Mouse (Mus musculus) CH12.LX (cell line): ENCODE measurements around the gene Arrdc1. TPM values are rescaled to one million over a fixed set of nuclear protein-coding genes. Genes with fewer than 3 reads are reported as not detected.

Source experiments
- DNase-seq: peaks from one replicate; pipeline ENCODE4 v3.0.0-alpha.2; 2013; ENCODE audit errors: extremely low read depth
- H3K27ac ChIP-seq: 2 replicates; pipeline ENCODE4 v1.5.1; 2012; ENCODE audit warnings: low read depth, mild to moderate bottlenecking, control low read depth, moderate library complexity; ENCODE audit not compliant: insufficient read depth
- H3K27me3 ChIP-seq: replicated peaks from 2 replicates; pipeline ENCODE3; 2012; ENCODE audit warnings: inconsistent platforms
- H3K36me3 ChIP-seq, 2 experiments: replicated peaks in 1 of 2; 2 replicates each; pipeline versions ENCODE3 to v1.6.1; 2012; ENCODE audit warnings: inconsistent platforms in 1 of 2, low read length in 1 of 2, mild to moderate bottlenecking in 1 of 2, mixed read lengths in 1 of 2, moderate library complexity in 1 of 2; ENCODE audit not compliant: control insufficient read depth in 1 of 2, insufficient read depth in 1 of 2
- H3K4me1 ChIP-seq, 2 experiments: 2 replicates each; pipeline ENCODE4 v1.6.1; 2012; ENCODE audit warnings: inconsistent platforms in 1 of 2, moderate library complexity in 1 of 2; ENCODE audit not compliant: insufficient read depth in 2 of 2, control insufficient read depth in 1 of 2
- H3K4me2 ChIP-seq: 2 replicates; pipeline ENCODE4 v1.6.1; 2012; ENCODE audit warnings: low read depth, mild to moderate bottlenecking, control low read depth; ENCODE audit not compliant: poor library complexity, insufficient read depth, severe bottlenecking
- H3K4me3 ChIP-seq, 3 experiments: fragments of 150-350 bp in 1 of 3; sonication (generic) in 1 of 3; replicated peaks in 1 of 3; 2 replicates each; pipeline versions ENCODE3 to v1.5.1; 2011 to 2012; ENCODE audit warnings: low read depth in 2 of 3, low read length in 2 of 3, mild to moderate bottlenecking in 2 of 3, moderate library complexity in 2 of 3, control low read depth in 1 of 3, improper control_type of control experiment in 1 of 3, inconsistent platforms in 1 of 3, mixed read lengths in 1 of 3; ENCODE audit not compliant: poor library complexity in 1 of 3
- H3K79me2 ChIP-seq: replicated peaks from 2 replicates; pipeline ENCODE4 v1.6.1; 2012; ENCODE audit warnings: mild to moderate bottlenecking, moderate library complexity; ENCODE audit not compliant: control insufficient read depth, poor library complexity, insufficient read depth, severe bottlenecking; ENCODE audit errors: extremely low read depth
- H3K9ac ChIP-seq: 2 replicates; pipeline ENCODE4 v1.6.1; 2012; ENCODE audit warnings: low read depth, mild to moderate bottlenecking, control low read depth, moderate library complexity; ENCODE audit not compliant: insufficient read depth
- H3K9me3 ChIP-seq: replicated peaks from 2 replicates; pipeline ENCODE3; 2012; ENCODE audit warnings: low read length, inconsistent platforms, mixed read lengths
- BHLHE40 ChIP-seq: IDR thresholded peaks from 2 replicates; pipeline ENCODE4 v1.6.1; 2011; ENCODE audit warnings: mild to moderate bottlenecking, low read depth, low read length, improper control_type of control experiment
- CHD1 ChIP-seq: IDR thresholded peaks from 2 replicates; pipeline ENCODE4 v1.6.1; 2012; ENCODE audit warnings: low read depth, low read length, improper control_type of control experiment, inconsistent platforms
- CHD2 ChIP-seq: IDR thresholded peaks from 2 replicates; pipeline ENCODE4 v1.6.1; 2011; ENCODE audit warnings: low read length, improper control_type of control experiment
- E2F4 ChIP-seq: IDR thresholded peaks from 2 replicates; pipeline ENCODE4 v1.6.1; 2011; ENCODE audit warnings: low read depth, low read length, improper control_type of control experiment; ENCODE audit not compliant: insufficient replicate concordance
- ELF1 ChIP-seq: IDR thresholded peaks from 2 replicates; pipeline ENCODE4 v1.6.1; 2014; ENCODE audit warnings: low read depth, mild to moderate bottlenecking, inconsistent platforms, low read length, improper control_type of control experiment
- EP300 ChIP-seq: IDR thresholded peaks from 2 replicates; pipeline ENCODE4 v1.6.1; 2011; ENCODE audit warnings: low read length, improper control_type of control experiment
- GABPA ChIP-seq: IDR thresholded peaks from 2 replicates; pipeline ENCODE4 v1.6.1; 2012; ENCODE audit warnings: low read depth, low read length, improper control_type of control experiment, inconsistent platforms; ENCODE audit not compliant: insufficient replicate concordance
- HCFC1 ChIP-seq: IDR thresholded peaks from 2 replicates; pipeline ENCODE4 v1.6.1; 2012; ENCODE audit warnings: low read depth, mild to moderate bottlenecking, inconsistent platforms, low read length, improper control_type of control experiment
- JUND ChIP-seq: conservative IDR thresholded peaks from 2 replicates; pipeline ENCODE4 v1.6.1; 2011; ENCODE audit warnings: low read depth, low read length, improper control_type of control experiment
- KAT2A ChIP-seq: IDR thresholded peaks from 2 replicates; pipeline ENCODE4 v1.6.1; 2012; ENCODE audit warnings: low read length, improper control_type of control experiment, inconsistent platforms; ENCODE audit not compliant: insufficient replicate concordance
- MAFK ChIP-seq: IDR thresholded peaks from 2 replicates; pipeline ENCODE4 v1.6.1; 2011; ENCODE audit warnings: low read length, improper control_type of control experiment; ENCODE audit not compliant: insufficient replicate concordance
- MAX ChIP-seq: IDR thresholded peaks from 2 replicates; pipeline ENCODE4 v1.6.1; 2011; ENCODE audit warnings: low read length, improper control_type of control experiment
- MAZ ChIP-seq: IDR thresholded peaks from 2 replicates; pipeline ENCODE4 v1.6.1; 2012; ENCODE audit warnings: low read depth, mild to moderate bottlenecking, inconsistent platforms, low read length, improper control_type of control experiment, moderate library complexity
- MEF2A ChIP-seq: IDR thresholded peaks from 2 replicates; pipeline ENCODE4 v1.6.1; 2014; ENCODE audit warnings: low read depth, mild to moderate bottlenecking, inconsistent platforms, low read length, improper control_type of control experiment, borderline replicate concordance
- MXI1 ChIP-seq: IDR thresholded peaks from 2 replicates; pipeline ENCODE4 v1.6.1; 2011; ENCODE audit warnings: mild to moderate bottlenecking, low read depth, low read length, improper control_type of control experiment
- MYC ChIP-seq: IDR thresholded peaks from 2 replicates; pipeline ENCODE4 v1.6.1; 2011; ENCODE audit warnings: low read depth, mild to moderate bottlenecking, improper control_type of control experiment, low read length
- NELFE ChIP-seq: IDR thresholded peaks from 2 replicates; pipeline ENCODE4 v1.6.1; 2011; ENCODE audit warnings: low read depth, low read length, improper control_type of control experiment
- NRF1 ChIP-seq: IDR thresholded peaks from 2 replicates; pipeline ENCODE4 v1.6.1; 2014; ENCODE audit warnings: low read depth, mild to moderate bottlenecking, inconsistent platforms, low read length, improper control_type of control experiment, moderate library complexity
- POLR2A ChIP-seq: IDR thresholded peaks from 2 replicates; pipeline ENCODE4 v1.6.1; 2011; ENCODE audit warnings: low read depth, mild to moderate bottlenecking, improper control_type of control experiment, low read length
- RAD21 ChIP-seq: IDR thresholded peaks from 2 replicates; pipeline ENCODE4 v1.6.1; 2011; ENCODE audit warnings: low read depth, mild to moderate bottlenecking, low read length, improper control_type of control experiment, moderate library complexity
- SIN3A ChIP-seq: IDR thresholded peaks from 2 replicates; pipeline ENCODE4 v1.6.1; 2012; ENCODE audit warnings: low read length, improper control_type of control experiment, inconsistent platforms
- TBP ChIP-seq: conservative IDR thresholded peaks from 2 replicates; pipeline ENCODE4 v1.6.1; 2011; ENCODE audit warnings: low read depth, low read length, improper control_type of control experiment
- TCF12 ChIP-seq: IDR thresholded peaks from 2 replicates; pipeline ENCODE4 v1.6.1; 2014; ENCODE audit warnings: low read depth, mild to moderate bottlenecking, inconsistent platforms, low read length, improper control_type of control experiment
- UBTF ChIP-seq: IDR thresholded peaks from 2 replicates; pipeline ENCODE4 v1.6.1; 2012; ENCODE audit warnings: low read depth, mild to moderate bottlenecking, inconsistent platforms, low read length, improper control_type of control experiment, moderate library complexity
- USF1 ChIP-seq: IDR thresholded peaks from 2 replicates; pipeline ENCODE4 v1.6.1; 2014; ENCODE audit warnings: low read depth, mild to moderate bottlenecking, inconsistent platforms, low read length, improper control_type of control experiment
- USF2 ChIP-seq: conservative IDR thresholded peaks from 2 replicates; pipeline ENCODE4 v1.6.1; 2011; ENCODE audit warnings: low read depth, low read length, improper control_type of control experiment
- ZKSCAN1 ChIP-seq: IDR thresholded peaks from 2 replicates; pipeline ENCODE4 v1.6.1; 2012; ENCODE audit warnings: low read depth, inconsistent platforms, low read length, improper control_type of control experiment, borderline replicate concordance
- ZMIZ1 ChIP-seq: IDR thresholded peaks from 2 replicates; pipeline ENCODE4 v1.6.1; 2012; ENCODE audit warnings: low read depth, mild to moderate bottlenecking, inconsistent platforms, low read length, improper control_type of control experiment
- ZNF384 ChIP-seq: IDR thresholded peaks from 2 replicates; pipeline ENCODE4 v1.6.1; 2012; ENCODE audit warnings: low read depth, low read length, improper control_type of control experiment, inconsistent platforms
- dilution Hi-C: fragments of 300-500 bp; cut with MboI; formaldehyde crosslinking; loops from 2 replicates; pipeline ENCODE4 v1.14.3; 2020; ENCODE audit warnings: low sequenced_read_pairs; ENCODE audit not compliant: extremely low pct_unique_long_range_greater_than_20kb, extremely low pct_ligation_motif_present
- in situ Hi-C: fragments of 300-500 bp; cut with MboI; formaldehyde crosslinking; loops from 3 replicates; pipeline ENCODE4 v1.14.3; 2019; ENCODE audit warnings: low sequenced_read_pairs, low pct_ligation_motif_present, low pct_unique_long_range_greater_than_20kb, mixed read lengths
- polyA plus RNA-seq: library from polyadenylated mRNA; unstranded; fragments of >175 nt; gene quantifications from 2 replicates; pipeline ENCODE4 v1.2.1, GENCODE M21; 2012; ENCODE audit warnings: low read depth; ENCODE audit not compliant: insufficient read length
- total RNA-seq, 2 experiments: library from RNA; depleted of rRNA; stranded (reverse); fragments of 300-350 nt in 1 of 2; fragments of >200 nt in 1 of 2; gene quantifications; 2 replicates each; pipeline ENCODE4 v1.2.3; 2012 to 2014

Arrdc1 gene
- total and polyA plus RNA-seq, 3 experiments: 24.6 to 32.8 (median 31.5) TPM

DNA sequence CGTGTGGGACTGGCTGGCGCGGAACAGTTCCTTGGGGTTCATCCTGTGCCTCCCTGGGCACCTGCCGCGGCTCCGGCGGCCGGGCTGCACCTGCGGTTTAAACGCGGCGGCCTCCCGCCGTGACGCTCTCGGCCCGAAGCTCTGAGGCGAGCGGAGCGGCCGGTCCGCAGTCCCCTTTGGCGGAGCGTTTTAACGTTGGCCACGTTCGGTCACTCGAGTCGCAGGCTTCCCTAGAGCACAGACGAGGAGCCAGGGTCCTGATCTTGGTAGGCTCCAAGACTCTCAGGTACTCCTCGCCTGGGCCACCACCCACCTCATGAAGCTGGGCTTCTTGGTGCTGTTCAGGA is 15.1 kb upstream of the Arrdc1 start:
- dilution Hi-C loops (no loop called here), in situ Hi-C loops (no loop called here)
- peaks cover 27 to 36% of the 10 kb centered on the region in 2 experiments for H3K36me3 ChIP-seq
- peak overlapping the region; percentile 73 for H3K4me2 ChIP-seq
- no peaks in the 10 kb centered on the region for H3K9me3 ChIP-seq
- no peak for DNase-seq
- peak overlapping the region; percentile 91 for H3K9ac ChIP-seq
- H3K79me2 ChIP-seq: peaks cover 22% of the 10 kb centered on the region
- TF ChIP-seq E2F4 (no peak), TCF12 (no peak), ZNF384 (no peak), HCFC1 (no peak), ELF1 (no peak), POLR2A (no peak), RAD21 (no peak), MAX (no peak), MYC (no peak), CHD2 (no peak), SIN3A (peak; percentile 1; the same call in 1 of the 2 replicates), KAT2A (no peak), USF1 (no peak), EP300 (no peak), CHD1 (no peak), UBTF (peak; percentile 61; the same call in 1 of the 2 replicates), MAFK (no peak)
- peak overlapping the region; percentile 57 to 97 (median 85) for H3K4me3 ChIP-seq
- H3K4me1 ChIP-seq: peaks cover 4 to 42% of the 10 kb centered on the region in 2 experiments; a peak in 3 of 4 replicates
- H3K27me3 ChIP-seq: peaks cover 5% of the 10 kb centered on the region
- no peak overlapping the region for H3K27ac ChIP-seq

DNA sequence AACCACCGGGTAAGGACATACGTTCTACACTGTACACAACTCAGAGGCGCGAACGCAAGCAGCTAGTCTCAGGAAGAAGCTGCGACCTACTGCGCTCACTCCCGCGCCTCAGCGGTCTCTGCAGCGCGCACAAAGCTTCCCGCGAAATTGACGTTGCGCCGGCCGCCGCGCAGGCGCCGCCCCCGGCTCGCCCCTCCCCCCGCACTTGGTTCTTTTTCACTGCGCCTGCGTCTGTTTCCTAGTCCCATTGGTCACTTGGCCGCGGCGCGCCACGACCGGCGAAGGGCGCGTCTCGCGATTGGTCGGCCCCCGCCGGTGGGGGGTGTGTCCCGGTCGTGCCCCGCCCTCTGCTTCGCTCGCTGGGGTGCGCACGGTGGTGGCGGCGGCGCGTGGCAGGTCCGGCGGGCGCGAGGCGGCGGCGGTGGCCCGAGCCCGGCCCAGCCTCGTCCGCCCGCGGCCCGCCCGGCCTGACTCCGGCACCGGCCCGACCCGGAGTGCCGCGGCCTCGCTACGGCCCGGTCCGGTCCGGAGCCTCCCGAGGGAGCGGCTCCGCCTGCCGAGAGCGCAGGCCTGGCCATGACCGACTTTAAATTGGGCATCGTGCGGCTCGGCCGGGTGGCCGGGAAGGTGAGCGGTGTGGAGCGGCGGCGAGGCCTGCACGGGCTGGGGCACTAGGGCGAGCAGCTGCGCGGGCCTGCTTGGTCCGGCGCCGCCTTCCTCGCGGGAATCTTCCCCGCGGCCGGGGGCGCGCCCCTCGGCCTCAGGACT is 14.6 kb upstream of the Arrdc1 start, which contains the start of gene Zmynd19:
TSS of gene Zmynd19 (plus strand) at position 372 of the 768 bp plus-strand sequence.
- Histone ChIP-seq H3K4me2 (peak within 1 kb of the TSS; percentile 73), H3K36me3 (peaks cover 21 to 31% of the 10 kb centered on the region in 2 experiments), H3K9me3 (no peaks in the 10 kb centered on the region), H3K4me3 (peak within 1 kb of the TSS; percentile 57 to 97 (median 85)), H3K79me2 (peaks cover 22% of the 10 kb centered on the region), H3K4me1 (peaks cover 4 to 36% of the 10 kb centered on the region in 2 experiments; a peak in 3 of 4 replicates), H3K9ac (peak within 1 kb of the TSS; percentile 91), H3K27me3 (peaks cover 5% of the 10 kb centered on the region), H3K27ac (0 out of 2 replicates have a peak within 1 kb of the TSS, but pooled peaks have one; percentile 16)
- in situ Hi-C loops (no loop called here), dilution Hi-C loops (no loop called here)
- TF ChIP-seq ZKSCAN1 (peak; percentile 45; the same call in 1 of the 2 replicates), EP300 (no peak), HCFC1 (peak; percentile 74), TCF12 (peak; percentile 80), MEF2A (peak; percentile 39; the same call in 1 of the 2 replicates), MYC (peak; percentile 77; the same call in 1 of the 2 replicates), POLR2A (peak; percentile 86), E2F4 (peak; percentile 93), MXI1 (peak; percentile 92), USF2 (no peak), JUND (no peak), MAZ (peak; percentile 69; the same call in 1 of the 2 replicates), ZNF384 (no peak), ELF1 (peak; percentile 65; the same call in 1 of the 2 replicates), GABPA (no peak), NELFE (peak; percentile 77), KAT2A (peak; percentile 74; the same call in 1 of the 2 replicates), CHD1 (no peak), TBP (0 out of 2 replicates have a peak, but pooled peaks have one; percentile 23), BHLHE40 (peak; percentile 39; the same call in 1 of the 2 replicates), NRF1 (peak; percentile 99), SIN3A (peak; percentile 94), ZMIZ1 (peak; percentile 79), CHD2 (peak; percentile 92)
- DNase-seq: peak; percentile 94
